Mouse (Mus musculus) midbrain, embryonic 15.5 days (tissue): ENCODE measurements around the gene Arl3. TPM values are rescaled to one million over a fixed set of nuclear protein-coding genes. Genes with fewer than 3 reads are reported as not detected.

Experiments
- ATAC-seq: fragments of 200-750 bp; cut with Nextera tagmentation; replicated peaks from 2 replicates; pipeline ENCODE4 v1.8.0; 2017; ENCODE audit warnings: moderate TSS enrichment
- H3K27ac ChIP-seq: fragments of 300-500 bp; sonication (generic); 2 replicates; pipeline ENCODE4 v1.5.1; 2015; ENCODE audit warnings: mild to moderate bottlenecking, inconsistent platforms
- H3K27me3 ChIP-seq: fragments of 300-500 bp; sonication (generic); replicated peaks from 2 replicates; pipeline ENCODE4 v1.6.1; 2015; ENCODE audit warnings: inconsistent platforms
- H3K36me3 ChIP-seq: fragments of 300-500 bp; sonication (generic); replicated peaks from 2 replicates; pipeline ENCODE4 v1.6.1; 2015; ENCODE audit warnings: inconsistent platforms
- H3K4me1 ChIP-seq: fragments of 300-500 bp; sonication (generic); 2 replicates; pipeline ENCODE4 v1.6.1; 2015; ENCODE audit warnings: inconsistent platforms
- H3K4me2 ChIP-seq: fragments of 300-500 bp; sonication (generic); 2 replicates; pipeline ENCODE4 v1.6.1; 2015; ENCODE audit warnings: inconsistent platforms, mild to moderate bottlenecking, moderate library complexity
- H3K4me3 ChIP-seq: fragments of 300-500 bp; sonication (generic); 2 replicates; pipeline ENCODE4 v1.5.1; 2015; ENCODE audit warnings: mild to moderate bottlenecking, inconsistent platforms
- H3K9ac ChIP-seq: fragments of 300-500 bp; sonication (generic); 2 replicates; pipeline ENCODE4 v1.6.1; 2015; ENCODE audit warnings: mild to moderate bottlenecking, inconsistent platforms
- H3K9me3 ChIP-seq: fragments of 300-500 bp; sonication (generic); 2 replicates; pipeline ENCODE4 v1.6.1; 2016; ENCODE audit warnings: inconsistent platforms
- WGBS: fragments of 180-500 bp; shearing (Covaris S2); methylation state at CpG from one replicate; pipeline ENCODE4 v1.1.7; 2015; ENCODE audit warnings: mixed read lengths; 5-methylcytosine and 5-hydroxymethylcytosine counted together
- polyA plus RNA-seq: library from polyadenylated mRNA; unstranded; fragments of >200 nt; fragmentation: Nextera tagmentation; extraction: Ambion mirVana; gene quantifications from 2 replicates; pipeline ENCODE4 v1.2.1, GENCODE M21; 2015

Arl3 gene
- polyA plus RNA-seq, 1 experiment from 2014 or later: 210 TPM

DNA sequence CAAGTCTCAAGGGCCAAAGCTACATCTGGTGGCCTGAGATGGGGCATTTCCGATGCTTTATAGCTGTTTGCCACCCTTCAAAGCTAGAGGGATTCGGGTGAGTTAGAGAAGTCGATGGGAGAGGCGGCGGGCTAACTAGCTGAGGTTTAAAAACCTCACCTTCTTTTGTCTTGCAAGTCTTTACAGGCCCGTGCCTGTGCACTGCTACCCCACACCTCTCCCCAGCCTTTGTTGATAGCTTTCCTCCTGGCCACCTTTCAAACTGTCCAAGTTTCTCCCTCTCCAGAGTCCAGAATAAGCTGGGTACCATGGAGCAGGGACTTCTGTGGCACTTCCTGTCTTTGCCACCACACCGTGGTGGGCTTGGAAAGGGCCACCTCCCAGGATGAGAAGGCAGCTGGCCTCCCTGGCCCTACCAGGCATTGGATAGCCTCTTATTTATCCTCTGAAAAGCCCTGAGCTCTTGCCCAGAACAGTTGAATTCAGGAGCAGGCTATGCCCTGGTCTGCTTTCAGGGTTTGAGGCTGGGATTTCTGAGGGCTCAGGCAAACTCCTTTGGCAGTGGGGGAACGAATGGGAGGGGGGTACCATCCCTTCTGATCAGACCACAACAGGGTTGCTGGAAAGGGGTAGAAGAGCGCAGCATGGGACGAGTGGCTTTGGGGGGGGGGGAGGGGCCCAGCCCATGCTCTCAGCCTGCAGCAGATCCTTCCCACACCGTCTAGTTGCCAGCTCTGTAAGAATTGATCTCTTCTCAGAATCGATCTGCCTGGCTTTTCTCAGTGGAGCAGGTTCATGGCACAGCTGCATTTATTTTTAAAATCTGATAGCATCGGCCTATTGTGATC, 43.2 kb downstream of the Arl3 start:
- Histone ChIP-seq H3K27me3 (no peaks in the 10 kb centered on the region), H3K36me3 (no peaks in the 10 kb centered on the region), H3K4me3 (no peak overlapping the region), H3K4me2 (peak overlapping the region; percentile 56), H3K27ac (peak overlapping the region; percentile 90), H3K9me3 (no peaks in the 10 kb centered on the region), H3K4me1 (peaks cover 92% of the 10 kb centered on the region), H3K9ac (peak overlapping the region; percentile 10)
- WGBS: 5% methylated on average over 13 of the region's 13 CpGs
- ATAC-seq: 0 out of 2 replicates have a peak, but pooled peaks have one; percentile 1

DNA sequence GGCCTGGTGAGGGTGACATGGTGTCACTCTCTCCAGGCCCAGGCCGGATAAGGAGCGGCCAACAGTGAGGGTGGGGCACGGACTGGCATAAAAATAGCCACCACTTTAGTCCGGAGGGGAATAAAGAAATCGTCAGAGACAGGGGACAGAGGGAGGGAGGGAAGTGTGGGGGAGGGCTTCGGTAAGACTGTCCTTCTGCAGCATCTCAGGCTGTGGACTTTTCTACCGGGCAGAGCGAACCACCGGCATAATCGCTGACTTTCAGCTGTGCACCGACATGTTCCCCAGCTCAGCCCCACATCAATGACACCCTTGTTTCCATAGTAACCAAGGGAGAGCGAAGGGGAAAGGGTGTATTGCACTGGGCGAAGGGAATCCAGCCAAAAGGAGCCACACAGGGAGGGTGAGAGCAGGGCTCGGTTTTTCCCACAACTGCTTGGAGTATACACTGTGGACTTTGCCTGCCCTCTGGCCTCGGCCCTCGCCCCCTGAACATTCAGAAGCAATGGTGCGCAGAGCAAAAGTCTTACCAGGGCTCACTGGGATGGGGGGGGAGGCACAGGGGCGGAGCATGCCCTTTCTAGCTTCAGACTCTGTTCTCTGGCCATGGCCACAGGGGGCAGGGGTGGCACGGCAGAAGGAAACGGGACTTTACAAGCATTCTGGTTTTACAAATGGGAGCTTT, 44.3 kb downstream of the Arl3 start:
- H3K27ac ChIP-seq: peak overlapping the region; percentile 90
- H3K4me3 ChIP-seq: peak overlapping the region; percentile 24
- peak overlapping the region; percentile 56 for H3K4me2 ChIP-seq
- H3K4me1 ChIP-seq: peaks cover 97% of the 10 kb centered on the region
- peak overlapping the region; percentile 37 for H3K9ac ChIP-seq
- under 1% methylated on average over 20 of the region's 20 CpGs for WGBS
- no peaks in the 10 kb centered on the region for H3K27me3 ChIP-seq
- H3K36me3 ChIP-seq: no peaks in the 10 kb centered on the region
- ATAC-seq: peak; percentile 77
- H3K9me3 ChIP-seq: no peaks in the 10 kb centered on the region

DNA sequence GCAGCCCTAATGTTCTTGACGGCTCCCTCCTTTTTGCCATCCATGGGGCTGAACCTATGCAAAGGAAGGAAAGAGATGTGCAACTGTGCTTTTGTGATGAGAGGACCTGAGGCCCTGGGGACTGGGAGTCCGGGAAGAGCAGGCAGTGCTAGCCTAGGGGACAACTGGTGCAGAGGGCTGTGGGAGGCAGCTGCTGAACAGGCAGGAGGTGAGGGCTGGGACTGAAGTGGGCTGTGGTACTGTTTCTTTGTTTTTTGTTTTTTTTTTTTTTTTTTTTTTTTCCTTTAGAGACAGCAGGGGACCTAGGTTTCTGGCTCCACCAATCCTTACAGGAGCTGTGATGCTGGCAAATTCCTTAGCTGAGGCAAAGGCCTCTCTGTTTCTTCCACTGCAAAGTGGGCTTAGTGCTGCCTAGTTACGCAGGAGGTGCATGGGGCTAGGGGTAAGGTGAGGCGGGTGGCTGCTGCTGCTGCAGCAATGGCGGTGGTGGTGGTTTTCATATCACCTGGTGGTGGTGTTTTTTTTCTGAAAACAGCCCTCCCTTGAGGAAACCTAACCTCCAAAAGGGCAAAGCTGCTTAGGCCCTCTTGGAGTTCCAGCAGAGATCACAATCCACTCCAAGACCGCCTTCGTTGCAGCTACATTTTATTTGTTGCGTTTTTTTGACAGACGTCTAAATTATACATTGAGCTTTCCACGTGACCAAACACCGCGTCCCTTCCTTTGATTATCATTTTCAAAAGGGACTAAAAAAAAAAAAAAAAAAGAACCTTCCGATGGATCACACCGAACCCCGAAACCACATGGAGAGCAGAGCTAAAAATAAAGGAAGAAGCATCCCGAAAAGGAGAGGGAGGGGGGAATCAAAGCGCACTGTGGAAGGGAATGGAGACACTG, 45.1 kb downstream of the Arl3 start:
- peaks cover 98% of the 10 kb centered on the region for H3K4me1 ChIP-seq
- H3K9ac ChIP-seq: peak overlapping the region; percentile 37
- no peaks in the 10 kb centered on the region for H3K36me3 ChIP-seq
- H3K27me3 ChIP-seq: no peaks in the 10 kb centered on the region
- peak overlapping the region; percentile 56 for H3K4me2 ChIP-seq
- no peaks in the 10 kb centered on the region for H3K9me3 ChIP-seq
- 7% methylated on average over 17 of the region's 17 CpGs for WGBS
- H3K4me3 ChIP-seq: peak overlapping the region; percentile 24
- no peak for ATAC-seq
- H3K27ac ChIP-seq: peak overlapping the region; percentile 90

DNA sequence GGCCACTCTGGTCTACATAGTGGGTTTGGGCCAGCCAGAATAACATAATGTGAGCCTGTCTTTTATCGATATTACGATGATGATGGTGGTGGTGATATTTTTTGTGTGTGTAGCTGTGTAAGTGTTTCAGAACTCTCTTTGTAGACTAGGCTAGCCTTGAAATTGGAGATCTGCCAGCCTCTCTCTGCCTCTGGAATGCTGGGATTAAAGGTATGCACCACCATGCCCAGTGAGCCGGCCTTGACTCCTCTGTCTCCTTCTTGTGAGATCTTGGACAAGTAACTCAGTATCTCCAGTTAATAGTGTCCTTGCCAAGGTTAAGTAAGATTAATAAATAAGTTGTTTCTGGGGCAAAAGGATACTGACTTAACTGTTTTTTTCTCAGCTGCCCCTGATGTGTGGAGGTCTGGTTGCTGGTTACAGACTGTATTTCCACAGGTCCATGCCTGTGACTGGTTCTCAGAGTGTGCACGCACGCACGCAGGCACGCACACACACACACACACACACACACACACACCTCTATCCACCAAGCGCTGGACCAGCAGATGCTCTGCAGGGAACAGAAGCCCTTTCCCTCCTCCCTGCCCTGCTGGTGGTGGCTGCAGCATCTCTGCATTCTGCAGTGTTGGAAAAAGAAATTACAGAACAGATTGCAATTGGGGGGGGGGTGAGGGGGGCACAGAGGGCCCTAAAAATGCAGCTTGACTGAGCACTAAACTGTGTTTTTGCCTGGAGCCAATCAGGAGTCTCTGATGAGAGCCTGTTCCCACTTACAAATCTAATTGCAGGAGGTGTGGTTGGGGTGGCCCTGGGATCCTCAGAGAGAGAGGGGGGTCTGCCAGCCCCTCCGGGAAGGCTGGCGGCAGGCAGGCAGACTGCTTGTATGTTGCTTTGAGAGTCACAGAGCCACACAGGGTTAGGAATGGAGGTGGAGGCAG, 47.0 kb downstream of the Arl3 start:
- Histone ChIP-seq H3K9ac (no peak overlapping the region), H3K4me1 (peaks cover 84% of the 10 kb centered on the region), H3K36me3 (no peaks in the 10 kb centered on the region), H3K4me3 (no peak overlapping the region), H3K4me2 (no peak overlapping the region), H3K27ac (no peak overlapping the region), H3K9me3 (no peaks in the 10 kb centered on the region), H3K27me3 (no peaks in the 10 kb centered on the region)
- 42% methylated on average over 10 of the region's 10 CpGs for WGBS
- no peak for ATAC-seq

DNA sequence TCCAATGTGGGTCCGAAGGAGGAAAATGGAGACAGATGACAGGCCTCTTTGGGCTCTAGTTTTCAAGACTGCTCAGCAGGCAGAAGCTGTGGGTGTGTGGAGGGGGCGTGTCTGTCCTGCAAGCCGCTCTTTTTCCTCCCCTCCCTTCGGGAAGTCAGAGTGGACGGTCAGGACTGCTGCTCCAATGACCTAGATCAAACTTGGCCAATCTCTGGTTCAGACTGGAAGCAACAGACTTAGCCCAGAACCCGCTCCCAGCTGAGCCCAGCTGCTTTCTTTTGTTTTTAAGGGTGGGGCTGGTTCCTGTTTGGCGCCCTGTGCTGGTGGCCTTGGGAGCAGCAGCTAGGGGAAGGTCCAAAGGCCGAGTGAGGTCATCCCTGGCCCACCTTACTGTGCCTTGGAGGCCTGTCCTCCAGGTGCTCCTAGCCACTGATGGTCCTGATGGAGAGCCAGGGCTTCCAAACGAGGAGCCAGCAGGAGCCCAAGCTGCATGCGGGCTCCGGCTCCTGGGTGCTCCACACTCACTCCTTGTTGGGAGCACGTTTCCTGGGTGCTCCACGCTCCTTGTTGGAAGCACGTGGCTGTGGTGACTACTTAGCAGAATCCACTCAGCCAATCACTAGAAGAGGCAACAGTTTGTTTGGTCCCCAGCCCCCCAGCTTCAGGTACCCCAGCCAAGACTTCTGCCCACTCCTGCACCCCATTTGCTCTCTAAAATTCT, 48.2 kb downstream of the Arl3 start:
- no peak overlapping the region for H3K4me3 ChIP-seq
- H3K9ac ChIP-seq: no peak overlapping the region
- ATAC-seq: no peak
- 23% methylated on average over 14 of the region's 14 CpGs for WGBS
- H3K4me1 ChIP-seq: peaks cover 73% of the 10 kb centered on the region
- H3K27me3 ChIP-seq: no peaks in the 10 kb centered on the region
- H3K36me3 ChIP-seq: no peaks in the 10 kb centered on the region
- no peaks in the 10 kb centered on the region for H3K9me3 ChIP-seq
- H3K4me2 ChIP-seq: peak overlapping the region; percentile 51; the same call in 1 of the 2 replicates
- peak overlapping the region; percentile 82 for H3K27ac ChIP-seq

DNA sequence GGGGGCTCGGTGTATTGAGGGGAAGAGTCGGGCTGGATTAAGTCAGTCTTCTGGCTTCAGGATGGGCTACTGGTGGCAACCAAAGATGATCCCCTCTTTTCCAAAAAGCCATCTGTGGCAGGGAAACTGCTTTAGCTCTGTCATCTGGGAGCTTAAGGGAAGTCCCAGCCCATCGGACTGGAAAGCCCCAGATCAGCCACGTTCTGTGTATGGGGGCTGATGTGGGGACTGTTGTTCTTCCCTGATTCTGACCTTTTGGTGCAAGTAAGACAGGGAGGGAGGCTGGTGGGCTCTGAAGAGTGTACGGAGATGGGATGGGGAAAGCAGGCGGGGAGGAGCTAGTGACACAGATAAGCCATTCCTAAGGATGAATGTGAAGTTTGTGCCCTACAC, 48.9 kb downstream of the Arl3 start:
- WGBS: 10% methylated on average over 6 of the region's 6 CpGs
- ATAC-seq: no peak
- no peak overlapping the region; the same call in 1 of the 2 replicates for H3K9ac ChIP-seq

DNA sequence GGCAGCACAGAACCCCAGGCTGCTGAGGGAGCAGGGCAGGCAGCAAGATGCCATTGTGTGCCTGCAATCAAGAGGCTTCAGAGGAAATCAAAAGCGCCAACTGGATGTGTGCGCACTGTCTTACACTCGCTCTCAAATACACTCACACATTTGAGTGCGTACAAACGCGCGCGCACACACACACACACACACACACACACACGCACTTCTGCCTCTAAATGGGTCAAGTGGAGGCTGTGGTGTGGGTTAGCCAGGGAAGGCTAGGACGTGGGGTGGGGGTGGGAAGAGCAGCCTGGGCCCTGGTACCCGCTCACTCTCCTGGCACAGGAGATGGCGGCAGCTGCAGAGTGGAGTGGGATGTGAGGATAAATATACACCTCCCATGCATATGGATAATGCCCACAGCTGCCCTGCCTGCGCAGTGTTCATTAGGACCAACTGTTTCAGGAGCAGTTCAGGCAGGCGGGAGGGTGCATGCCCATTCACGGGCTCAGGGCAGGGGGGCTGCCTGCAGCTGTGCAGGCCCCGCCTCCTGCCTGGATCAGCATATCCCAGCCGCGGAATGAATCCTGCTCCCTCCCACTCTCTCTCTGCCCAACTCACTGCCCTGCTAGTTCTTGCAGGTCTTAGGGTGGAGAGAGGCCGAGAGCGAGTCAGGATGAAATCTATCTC, 49.4 kb downstream of the Arl3 start:
- no peaks in the 10 kb centered on the region for H3K36me3 ChIP-seq
- WGBS: 2% methylated on average over 20 of the region's 20 CpGs
- ATAC-seq: peak; percentile 83
- no peaks in the 10 kb centered on the region for H3K9me3 ChIP-seq
- no peaks in the 10 kb centered on the region for H3K27me3 ChIP-seq
- peak overlapping the region; percentile 82 for H3K27ac ChIP-seq
- H3K4me1 ChIP-seq: peaks cover 66% of the 10 kb centered on the region
- H3K4me3 ChIP-seq: peak overlapping the region; percentile 25
- peak overlapping the region; percentile 51 for H3K4me2 ChIP-seq
- H3K9ac ChIP-seq: no peak overlapping the region; the same call in 1 of the 2 replicates

More for the DNA sequence above, 48.9 kb downstream of the Arl3 start:
- Histone ChIP-seq H3K4me3 (peak overlapping the region; percentile 25), H3K9me3 (no peaks in the 10 kb centered on the region), H3K36me3 (no peaks in the 10 kb centered on the region), H3K4me1 (peaks cover 68% of the 10 kb centered on the region), H3K27ac (peak overlapping the region; percentile 82), H3K4me2 (peak overlapping the region; percentile 51), H3K27me3 (no peaks in the 10 kb centered on the region)

DNA sequence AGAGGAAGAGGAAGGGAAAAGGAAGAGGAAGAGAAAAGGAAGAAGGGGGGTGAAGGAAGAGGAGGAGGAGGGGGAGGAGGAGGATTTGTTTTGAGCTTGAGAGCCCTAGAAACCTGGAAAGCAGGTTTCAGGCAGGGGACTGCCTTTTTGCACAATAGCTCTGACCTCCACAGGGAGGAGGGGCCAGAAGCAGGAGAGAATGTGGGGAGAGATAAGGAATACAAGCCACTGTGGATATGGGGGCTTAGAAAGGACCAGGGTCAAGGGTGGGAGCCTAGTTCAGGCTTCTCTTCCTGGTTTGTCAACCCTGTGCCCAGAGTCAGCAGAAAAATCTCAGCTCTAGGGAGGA, 49.9 kb downstream of the Arl3 start:
- Histone ChIP-seq H3K9me3 (no peaks in the 10 kb centered on the region), H3K4me2 (peak overlapping the region; percentile 51), H3K9ac (no peak overlapping the region), H3K27ac (peak overlapping the region; percentile 82), H3K36me3 (no peaks in the 10 kb centered on the region), H3K27me3 (no peaks in the 10 kb centered on the region), H3K4me3 (peak overlapping the region; percentile 25; the same call in 1 of the 2 replicates), H3K4me1 (peaks cover 66% of the 10 kb centered on the region)
- ATAC-seq: 0 out of 2 replicates have a peak, but pooled peaks have one; percentile 0

DNA sequence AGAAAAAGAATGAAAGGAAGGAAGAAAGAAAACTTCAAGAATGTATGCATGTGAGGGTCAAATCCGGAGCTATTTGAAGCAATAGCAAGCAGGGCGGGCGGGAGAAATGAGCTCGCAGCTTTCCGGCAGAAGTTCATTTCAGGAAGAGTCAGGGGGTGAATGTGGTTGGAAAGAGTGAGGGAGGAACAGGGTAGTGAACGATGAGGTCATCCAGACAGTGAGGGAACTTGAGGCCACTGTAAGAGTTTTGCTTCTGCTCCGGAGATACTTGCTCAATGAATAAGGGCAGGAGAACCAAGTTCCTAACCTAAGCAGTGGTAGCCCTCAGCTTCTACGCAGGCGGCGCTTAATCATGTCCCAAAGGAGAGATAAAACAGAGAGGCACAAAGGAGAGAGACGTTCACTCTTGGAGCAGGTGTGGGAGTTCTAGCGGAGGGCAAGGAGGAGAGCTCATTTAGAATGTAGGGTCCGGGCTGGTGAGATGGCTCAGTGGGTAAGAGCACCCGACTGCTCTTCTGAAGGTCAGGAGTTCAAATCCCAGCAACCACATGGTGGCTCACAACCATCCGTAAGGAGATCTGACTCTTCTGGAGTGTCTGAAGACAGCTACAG, 50.5 kb downstream of the Arl3 start:
- Histone ChIP-seq H3K27me3 (no peaks in the 10 kb centered on the region), H3K27ac (0 out of 2 replicates have a peak overlapping the region, but pooled peaks have one; percentile 82), H3K4me2 (no peak overlapping the region), H3K9me3 (no peaks in the 10 kb centered on the region), H3K4me3 (no peak overlapping the region), H3K4me1 (peaks cover 66% of the 10 kb centered on the region), H3K36me3 (no peaks in the 10 kb centered on the region), H3K9ac (no peak overlapping the region)
- ATAC-seq: no peak
- 42% methylated on average over 15 of the region's 15 CpGs for WGBS

DNA sequence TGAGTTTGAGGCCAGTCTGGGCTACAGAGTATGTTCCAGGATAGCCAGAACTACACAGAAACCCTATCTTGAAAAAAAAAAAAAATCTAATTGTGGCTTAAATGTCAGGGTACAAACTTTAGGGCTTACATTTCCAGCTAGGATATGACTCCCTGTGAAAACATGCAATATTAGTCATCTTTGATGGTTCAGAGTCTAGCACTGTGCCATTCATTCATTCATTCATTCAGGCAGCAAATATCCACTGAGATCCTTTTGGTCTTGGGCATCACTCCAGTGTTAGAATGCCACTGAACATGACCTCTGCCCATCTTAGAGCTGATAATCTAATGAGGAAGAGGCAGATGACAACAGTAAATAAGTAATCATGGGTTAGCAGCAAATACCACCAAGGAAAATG, 51.3 kb downstream of the Arl3 start:
- H3K9me3 ChIP-seq: no peaks in the 10 kb centered on the region
- no peak overlapping the region for H3K27ac ChIP-seq
- no peak overlapping the region for H3K9ac ChIP-seq
- no peak for ATAC-seq
- no peaks in the 10 kb centered on the region for H3K36me3 ChIP-seq
- H3K27me3 ChIP-seq: no peaks in the 10 kb centered on the region
- H3K4me2 ChIP-seq: no peak overlapping the region
- peaks cover 61% of the 10 kb centered on the region for H3K4me1 ChIP-seq
- no peak overlapping the region for H3K4me3 ChIP-seq
